10 mouse cellular contexts compared by ENCODE assay signal in the genomic region with DNA sequence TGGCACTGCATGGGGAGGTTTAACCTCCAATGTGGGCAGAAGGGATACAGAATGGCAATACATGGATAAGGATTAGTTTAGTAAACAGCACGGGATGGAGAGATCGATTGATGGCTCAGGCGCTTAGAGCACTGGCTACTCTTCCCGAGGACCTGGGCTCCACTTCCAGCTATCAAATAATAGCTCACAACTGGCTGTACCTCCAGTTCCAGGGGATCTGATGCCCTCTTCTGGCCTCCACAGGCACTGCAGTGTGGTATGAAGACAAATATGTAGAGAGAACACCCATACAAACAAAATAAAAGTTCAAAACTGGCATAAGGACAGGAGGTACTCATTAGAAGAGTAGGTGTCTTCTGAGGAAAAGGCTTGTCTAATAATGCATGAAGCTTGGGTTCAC. TPM values are rescaled to one million over a fixed set of nuclear protein-coding genes. Genes with fewer than 3 reads are reported as not detected.
DNase-seq lines count a peak whose midpoint lies in the region; ATAC-seq and TF ChIP-seq lines count a peak whose summit lies in the region.
"Had no signal": no experiment of that assay in that cellular context is flagged by ENCODE, and none has a peak within 500 bp of the region (broad histone marks: within the 10 kb centered on the region; RNA-seq: fewer than 3 reads in every experiment).

No protein-coding gene starts in this region.

- whole genome bisulfite sequencing in midbrain, postnatal 0 days = 75% methylated on average over 4 of the region's 4 CpGs
- WGBS in midbrain, embryonic 16.5 days = 83% methylated on average over 4 of the region's 4 CpGs

- no peak overlapping the region for H3K9ac ChIP-seq in midbrain, postnatal 0 days (replicated peaks; ENCODE audit: low read length, poor library complexity, severe bottlenecking)
- no peak overlapping the region for H3K9ac ChIP-seq in midbrain, embryonic 16.5 days (ENCODE audit: low read depth, low read length)
- H3K9ac ChIP-seq: hindbrain, embryonic 15.5 days; neural tube, embryonic 13.5 days had no signal

- no peak overlapping the region for H3K4me2 ChIP-seq in midbrain, postnatal 0 days (ENCODE audit: low read depth, low read length, poor library complexity, severe bottlenecking)
- no peak overlapping the region for H3K4me2 ChIP-seq in midbrain, embryonic 16.5 days (ENCODE audit: low read length)
- H3K4me2 ChIP-seq: hindbrain, embryonic 15.5 days; neural tube, embryonic 13.5 days had no signal

- H3K4me3 ChIP-seq in midbrain, postnatal 0 days (ENCODE audit: low read depth, low read length) = no peak overlapping the region
- no peak overlapping the region for H3K4me3 ChIP-seq in midbrain, embryonic 16.5 days (ENCODE audit: low read depth, low read length)
- H3K4me3 ChIP-seq: hindbrain, embryonic 15.5 days; neural tube, embryonic 13.5 days had no signal

- no peak for ATAC-seq in midbrain, postnatal 0 days (ENCODE audit: low FRiP score)
- no peak for ATAC-seq in midbrain, embryonic 16.5 days
- peak; percentile 70 for ATAC-seq in megakaryocyte progenitor cell, adult 5-6 weeks (replicated peaks; ENCODE audit: poor library complexity)

- no peaks in the 10 kb centered on the region for H3K4me1 ChIP-seq in midbrain, postnatal 0 days (ENCODE audit: insufficient read depth, low read length)
- H3K4me1 ChIP-seq in midbrain, embryonic 16.5 days (ENCODE audit: control insufficient read depth, insufficient read depth, low read length) = no peaks in the 10 kb centered on the region
- H3K4me1 ChIP-seq: hindbrain, embryonic 15.5 days; neural tube, embryonic 13.5 days had no signal

- peak; percentile 47 to 68 for DNase-seq in cerebellum, postnatal 25 days
- DNase-seq in cerebellum, postnatal 4 days (ENCODE audit: low spot score in 2 of 2) = no peak
- DNase-seq in midbrain, postnatal 0 days (ENCODE audit: low spot score) = no peak
- peak; percentile 61 to 67 for DNase-seq in adrenal gland, postnatal 36 days
- peak; percentile 43 to 61 for DNase-seq in heart, postnatal 36 days
- no peak for DNase-seq in frontal cortex, postnatal 14 days (ENCODE audit: low spot score in 2 of 2)

- TF ChIP-seq CTCF in midbrain, postnatal 0 days (IDR thresholded peaks at IDR 0.05) = peak; percentile 68

- intact Hi-C loops in heart, postnatal 36 days (cut with DNase I) = no loop called here

- H3K9me3 ChIP-seq in midbrain, postnatal 0 days (ENCODE audit: low read length) = no peaks in the 10 kb centered on the region
- no peaks in the 10 kb centered on the region for H3K9me3 ChIP-seq in midbrain, embryonic 16.5 days (replicated peaks; ENCODE audit: control insufficient read depth, low read length, poor library complexity, severe bottlenecking)
- H3K9me3 ChIP-seq: hindbrain, embryonic 15.5 days; neural tube, embryonic 13.5 days had no signal

- H3K27ac ChIP-seq in midbrain, postnatal 0 days (ENCODE audit: low read depth, low read length) = no peak overlapping the region
- no peak overlapping the region for H3K27ac ChIP-seq in midbrain, embryonic 16.5 days (ENCODE audit: low read length)
- H3K27ac ChIP-seq: hindbrain, embryonic 15.5 days; neural tube, embryonic 13.5 days had no signal

- H3K27me3 ChIP-seq in midbrain, postnatal 0 days (ENCODE audit: insufficient read depth, low read length) = no peaks in the 10 kb centered on the region
- no peaks in the 10 kb centered on the region for H3K27me3 ChIP-seq in midbrain, embryonic 16.5 days (ENCODE audit: control insufficient read depth, insufficient read depth, low read depth, low read length)
- H3K27me3 ChIP-seq: hindbrain, embryonic 15.5 days; neural tube, embryonic 13.5 days had no signal

- peaks cover 35% of the 10 kb centered on the region for H3K36me3 ChIP-seq in midbrain, postnatal 0 days (ENCODE audit: insufficient read depth, low read length)
- peaks cover 24% of the 10 kb centered on the region for H3K36me3 ChIP-seq in midbrain, embryonic 16.5 days (ENCODE audit: control insufficient read depth, insufficient read depth, low read length)

RNA-seq across cellular contexts. Expression of gene 1700123O20Rik, which starts 16.6 kb away (rescaled TPM):
- 44.2 and 46.5 TPM in 2 replicates for total RNA-seq in midbrain, postnatal 0 days (2014; rRNA removed)
- 61.1 and 67.6 TPM in 2 replicates for polyA plus RNA-seq in midbrain, postnatal 0 days (2015; fragmentation: Nextera tagmentation; extraction: Ambion mirVana)
- polyA plus RNA-seq in midbrain, embryonic 16.5 days (2015; fragmentation: Nextera tagmentation; extraction: Ambion mirVana) = 58.9 and 63.9 TPM in 2 replicates
- total RNA-seq in adrenal gland, postnatal 36 days (2021) = 10 to 100 TPM; 40.6 to 42.1 TPM
- total RNA-seq in heart, postnatal 36 days (2021) = 10 to 100 TPM; 14.5 to 16.1 TPM
- total RNA-seq in megakaryocyte progenitor cell, adult 5-6 weeks (2015) = 75.7 and 80.2 TPM in 2 replicates
- 47.3 and 52.3 TPM in 2 replicates for total RNA-seq in megakaryocyte progenitor cell, adult 5-6 weeks (2017)

RNA-seq across cellular contexts. Expression of gene Acin1, which starts 17.4 kb away (rescaled TPM):
- 118 and 122 TPM in 2 replicates for total RNA-seq in midbrain, postnatal 0 days (2014; rRNA removed)
- 91.7 and 108 TPM in 2 replicates for polyA plus RNA-seq in midbrain, postnatal 0 days (2015; fragmentation: Nextera tagmentation; extraction: Ambion mirVana)
- 108 and 123 TPM in 2 replicates for polyA plus RNA-seq in midbrain, embryonic 16.5 days (2015; fragmentation: Nextera tagmentation; extraction: Ambion mirVana)
- total RNA-seq in adrenal gland, postnatal 36 days (2021) = 100 to 1,000 TPM; 140 to 178 TPM
- 10 to 100 TPM; 72.2 to 80.2 TPM for total RNA-seq in heart, postnatal 36 days (2021)
- total RNA-seq in megakaryocyte progenitor cell, adult 5-6 weeks (2015) = 170 and 177 TPM in 2 replicates
- 223 and 235 TPM in 2 replicates for total RNA-seq in megakaryocyte progenitor cell, adult 5-6 weeks (2017)

RNA-seq across cellular contexts. Expression of gene Cdh24, which starts 28.2 kb away (rescaled TPM):
- 45.3 and 49.7 TPM in 2 replicates for total RNA-seq in midbrain, postnatal 0 days (2014; rRNA removed)
- polyA plus RNA-seq in midbrain, postnatal 0 days (2015; fragmentation: Nextera tagmentation; extraction: Ambion mirVana) = 8.5 and 9.0 TPM in 2 replicates
- 9.6 and 11.2 TPM in 2 replicates for polyA plus RNA-seq in midbrain, embryonic 16.5 days (2015; fragmentation: Nextera tagmentation; extraction: Ambion mirVana)
- total RNA-seq in adrenal gland, postnatal 36 days (2021) = 1 to 10 TPM in 1 of 2 experiments, under 1 TPM in 1; 0.95 to 1.4 TPM
- total RNA-seq in heart, postnatal 36 days (2021) = under 1 TPM; 0.27 to 0.44 TPM
- 0.39 and 0.62 TPM in 2 replicates for total RNA-seq in megakaryocyte progenitor cell, adult 5-6 weeks (2015)
- 0.71 and 0.92 TPM in 2 replicates for total RNA-seq in megakaryocyte progenitor cell, adult 5-6 weeks (2017)

RNA-seq across cellular contexts. Expression of gene Gm17606, which starts 28.6 kb away (rescaled TPM):
- total RNA-seq in midbrain, postnatal 0 days (2014; rRNA removed) = not detected in 2 replicates
- polyA plus RNA-seq in midbrain, postnatal 0 days (2015; fragmentation: Nextera tagmentation; extraction: Ambion mirVana) = not detected in 2 replicates
- not detected in 2 replicates for polyA plus RNA-seq in midbrain, embryonic 16.5 days (2015; fragmentation: Nextera tagmentation; extraction: Ambion mirVana)
- not detected for total RNA-seq in adrenal gland, postnatal 36 days (2021)
- not detected for total RNA-seq in heart, postnatal 36 days (2021)
- not detected in 2 replicates for total RNA-seq in megakaryocyte progenitor cell, adult 5-6 weeks (2015)
- not detected in 2 replicates for total RNA-seq in megakaryocyte progenitor cell, adult 5-6 weeks (2017)
- polyA plus RNA-seq: hindbrain, embryonic 15.5 days; neural tube, embryonic 13.5 days had no signal

RNA-seq across cellular contexts. Expression of gene Gm29776, which starts 29.3 kb away (rescaled TPM):
- not detected in 2 replicates for total RNA-seq in midbrain, postnatal 0 days (2014; rRNA removed)
- polyA plus RNA-seq in midbrain, postnatal 0 days (2015; fragmentation: Nextera tagmentation; extraction: Ambion mirVana) = 0.07 and 0.31 TPM in 2 replicates
- 0.15 and 0.29 TPM in 2 replicates for polyA plus RNA-seq in midbrain, embryonic 16.5 days (2015; fragmentation: Nextera tagmentation; extraction: Ambion mirVana)
- total RNA-seq in adrenal gland, postnatal 36 days (2021) = under 1 TPM in 1 of 2 experiments, not detected in 1; 0.23 TPM
- total RNA-seq in heart, postnatal 36 days (2021) = not detected
- 0.12 TPM in 1 of 2 replicates, not detected in the other for total RNA-seq in megakaryocyte progenitor cell, adult 5-6 weeks (2015)
- not detected in 2 replicates for total RNA-seq in megakaryocyte progenitor cell, adult 5-6 weeks (2017)

Comparison
In these comparisons a context has a peak if more than half of its experiments do, and no peak if none do; other contexts are left out.
1. DNase-seq: peak in cerebellum, postnatal 25 days (2 of 2), adrenal gland, postnatal 36 days (2 of 2) and heart, postnatal 36 days (2 of 2); none in cerebellum, postnatal 4 days (0 of 2), midbrain, postnatal 0 days (single experiment) and frontal cortex, postnatal 14 days (0 of 2).
2. RNA of gene Cdh24, which starts 28.2 kb away (total RNA-seq): 45.3 to 49.7 TPM in midbrain, postnatal 0 days; 0.95 to 1.4 TPM in adrenal gland, postnatal 36 days, 0.39 to 0.92 TPM in megakaryocyte progenitor cell, adult 5-6 weeks and 0.27 to 0.44 TPM in heart, postnatal 36 days; every median in the first group is over 10 times any median in the second.